Mouse (Mus musculus) cerebellum, postnatal 25 days (tissue): ENCODE data around the gene Olfr74.
"Not testable (repeated sequence)": the region's sequence is repeated elsewhere in the genome, so short reads cannot be mapped to it uniquely, and the experiment has no call there.

ENCODE experiments used
- DNase-seq, 2 experiments: peaks; one replicate each; pipeline ENCODE4 v3.0.0; 2021; ENCODE audit warnings: mixed read lengths in 2 of 2

The Olfr74 gene

DNA sequence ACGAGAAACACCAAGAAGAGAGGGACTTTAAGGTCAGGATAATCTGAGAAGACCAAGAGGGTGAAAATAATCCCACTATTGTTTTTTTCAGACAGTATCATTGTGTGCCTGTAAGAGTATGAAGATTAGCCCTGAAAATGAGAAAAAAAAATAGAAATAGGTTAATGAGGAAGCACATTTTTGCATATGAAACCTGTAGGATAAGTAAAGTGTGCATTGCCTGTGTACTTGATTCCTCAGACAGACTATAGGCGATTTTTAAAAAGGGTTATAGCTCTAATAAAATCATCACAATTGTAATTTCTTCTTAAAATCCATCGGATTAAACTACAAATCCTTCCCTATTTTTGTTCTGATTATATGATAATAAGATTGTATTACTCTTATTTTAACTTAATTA, at the start of gene Olfr74:
Gene Olfr74 (minus strand): TSS at position 101 of the 400 bp plus-strand sequence.
- no peak for DNase-seq

- not testable (repeated sequence) for DNase-seq
These were observed 48.0 kb upstream of the Olfr74 start, which contains the start of gene Olfr1161 for GRCm38 (mm10) chr2:88022474-88022873. Gene Olfr1161 (plus strand): TSS chr2:88022774.

- DNase-seq, result no peak
These were observed 33.3 kb upstream of the Olfr74 start, which contains the start of gene Olfr1160 for GRCm38 (mm10) chr2:88007515-88008318. Gene Olfr1160 (minus strand): TSS chr2:88008268.

DNA sequence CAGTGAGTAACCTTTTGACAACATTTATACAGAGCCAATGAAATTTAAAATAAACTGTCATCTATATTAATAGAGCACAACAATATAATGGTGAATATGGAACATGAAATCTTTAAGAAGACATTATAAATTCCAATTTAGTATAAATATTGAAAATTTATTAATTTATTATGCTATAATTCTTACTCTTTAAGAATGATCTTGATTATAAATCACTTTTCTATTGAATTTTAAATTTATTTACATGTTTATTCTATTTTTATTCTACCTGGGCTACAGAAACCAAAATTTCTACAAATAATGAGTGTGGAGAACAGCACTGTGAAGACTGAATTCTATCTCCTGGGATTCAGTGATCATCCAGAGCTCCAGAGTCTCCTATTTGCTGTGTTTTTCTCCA, 15.3 kb upstream of the Olfr74 start, which contains the start of gene Olfr1158:
Gene Olfr1158 (plus strand): TSS at position 301 of the 400 bp plus-strand sequence.
- no peak for DNase-seq

- no peak for DNase-seq
These were observed 6.3 kb downstream of the Olfr74 start, which contains the start of gene Olfr1157 for GRCm38 (mm10) chr2:87968199-87968598. Gene Olfr1157 (minus strand): TSS chr2:87968299.

GRCm38 (mm10) chr2:87953000-87953399, 21.5 kb downstream of the Olfr74 start, which contains the start of gene Olfr1156:
Gene Olfr1156 (minus strand): TSS chr2:87953100.
- no peak for DNase-seq

GRCm38 (mm10) chr2:87945037-87945436, 29.4 kb downstream of the Olfr74 start, which contains the start of gene Olfr1155:
Gene Olfr1155 (minus strand): TSS chr2:87945137.
- no peak for DNase-seq
